Mouse (Mus musculus) megakaryocyte, embryonic 14.5 days (primary cell): Measurements from ENCODE around the gene L3mbtl1.

ENCODE experiments used
- FLI1 ChIP-seq: IDR thresholded peaks from 2 replicates; pipeline ENCODE4 v1.6.1; 2012; ENCODE audit warnings: low read length, inconsistent platforms, mixed read lengths
- GATA1 ChIP-seq: IDR thresholded peaks from 3 replicates; pipeline ENCODE4 v1.6.1; 2012; ENCODE audit warnings: mixed read lengths, low read length, inconsistent platforms, borderline replicate concordance

DNA sequence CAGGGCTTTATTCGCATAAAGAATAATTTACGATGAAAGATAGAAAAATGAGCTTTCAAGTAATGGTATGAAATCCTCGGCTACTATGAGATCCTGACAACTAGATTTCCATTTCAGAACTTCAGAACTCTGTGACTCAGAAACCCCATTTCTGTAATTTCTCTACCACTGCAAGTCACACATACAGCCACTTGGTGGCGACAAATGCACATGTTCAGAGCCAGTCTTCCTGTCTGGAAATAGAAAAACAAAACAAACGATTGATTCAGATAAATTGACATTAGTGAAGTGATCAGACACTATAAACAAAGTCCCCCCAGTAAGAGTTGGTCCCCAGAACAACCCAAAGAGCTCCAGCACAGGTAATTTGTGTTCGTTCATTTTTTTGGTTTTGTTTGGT is 21.1 kb upstream of the L3mbtl1 start:
- TF ChIP-seq FLI1 (no peak), GATA1 (no peak)
